Mouse (Mus musculus) erythroblast, adult 5-6 weeks (primary cell): ENCODE measurements around the gene Tnfaip8l2. TPM values are rescaled to one million over a fixed set of nuclear protein-coding genes. Genes with fewer than 3 reads are reported as not detected.

Source experiments
- ATAC-seq: replicated peaks from 2 replicates; pipeline ENCODE4 v1.8.0; 2016; ENCODE audit warnings: moderate number of reproducible peaks, mild to moderate bottlenecking, moderate TSS enrichment, inconsistent platforms; ENCODE audit not compliant: poor library complexity, low FRiP score, severe bottlenecking
- total RNA-seq, 2 experiments: library from RNA; stranded (forward) in 1 of 2; stranded (reverse) in 1 of 2; fragments of 150-400 nt in 1 of 2; fragments of 200-764, 138-1000 nt in 1 of 2; gene quantifications; 2 replicates each; pipeline versions ENCODE4 v1.2.3 to v1.2.4; 2015 to 2017; ENCODE audit warnings: low replicate concordance in 2 of 2

The Tnfaip8l2 gene
- 10.2 and 17.1 TPM in 2 replicates for total RNA-seq (2015; ENCODE audit: low replicate concordance)
- 6.0 and 12.4 TPM in 2 replicates for total RNA-seq (2017; ENCODE audit: low replicate concordance)

- peak; percentile 81 for ATAC-seq
These were observed at the start of gene Tnfaip8l2 for GRCm38 (mm10) chr3:95141952-95142616. Gene Tnfaip8l2, minus strand, starts transcription at chr3:95142360.

GRCm38 (mm10) chr3:95186888-95187287 lies 44.7 kb upstream of the Tnfaip8l2 start:
- ATAC-seq, result no peak

GRCm38 (mm10) chr3:95186100-95186499 lies 43.9 kb upstream of the Tnfaip8l2 start:
- ATAC-seq, result no peak

GRCm38 (mm10) chr3:95184796-95185577 lies 42.8 kb upstream of the Tnfaip8l2 start:
- ATAC-seq, result no peak

- ATAC-seq, result no peak
These were observed 39.7 kb upstream of the Tnfaip8l2 start for GRCm38 (mm10) chr3:95181841-95182240.

GRCm38 (mm10) chr3:95179890-95180289 lies 37.7 kb upstream of the Tnfaip8l2 start:
- no peak for ATAC-seq

GRCm38 (mm10) chr3:95178948-95179347 lies 36.8 kb upstream of the Tnfaip8l2 start:
- ATAC-seq, result no peak

GRCm38 (mm10) chr3:95177583-95177982 lies 35.4 kb upstream of the Tnfaip8l2 start:
- ATAC-seq, result no peak

- ATAC-seq, result no peak
These were observed 34.3 kb upstream of the Tnfaip8l2 start for GRCm38 (mm10) chr3:95176500-95176899.

GRCm38 (mm10) chr3:95174011-95174592 lies 31.9 kb upstream of the Tnfaip8l2 start:
- ATAC-seq, result peak; percentile 85

- ATAC-seq, result no peak
These were observed 31.2 kb upstream of the Tnfaip8l2 start for GRCm38 (mm10) chr3:95173256-95173949.

GRCm38 (mm10) chr3:95172526-95173255 lies 30.5 kb upstream of the Tnfaip8l2 start:
- ATAC-seq, result no peak

GRCm38 (mm10) chr3:95171105-95171504 lies 28.9 kb upstream of the Tnfaip8l2 start:
- ATAC-seq, result no peak

GRCm38 (mm10) chr3:95169996-95170395 lies 27.8 kb upstream of the Tnfaip8l2 start:
- ATAC-seq, result no peak

- no peak for ATAC-seq
These were observed 22.7 kb upstream of the Tnfaip8l2 start for GRCm38 (mm10) chr3:95164840-95165239.

- no peak for ATAC-seq
These were observed 22.0 kb upstream of the Tnfaip8l2 start for GRCm38 (mm10) chr3:95164256-95164550.

GRCm38 (mm10) chr3:95163419-95164255 lies 21.5 kb upstream of the Tnfaip8l2 start:
- no peak for ATAC-seq

- ATAC-seq, result no peak
These were observed 20.1 kb upstream of the Tnfaip8l2 start for GRCm38 (mm10) chr3:95162345-95162628.
